Mouse (Mus musculus) neural tube, embryonic 14.5 days (tissue): ENCODE data around the gene Mrps5. TPM values are rescaled to one million over a fixed set of nuclear protein-coding genes. Genes with fewer than 3 reads are reported as not detected.
A peak's percentile ranks its signal among the peaks of the same experiment; 100 is the strongest.

ENCODE experiments used
- ATAC-seq: fragments of 200-750 bp; cut with Nextera tagmentation; 2 replicates; pipeline ENCODE4 v1.8.0; 2017; ENCODE audit warnings: low read depth, mild to moderate bottlenecking, moderate TSS enrichment, moderate library complexity
- H3K27ac ChIP-seq: fragments of 300-500 bp; sonication (generic); 2 replicates; pipeline ENCODE4 v1.5.1; 2014; ENCODE audit warnings: low read depth, mild to moderate bottlenecking, control low read depth, low read length, moderate library complexity, mixed read lengths
- H3K27me3 ChIP-seq: fragments of 300-500 bp; sonication (generic); 2 replicates; pipeline ENCODE4 v1.6.1; 2014; ENCODE audit warnings: low read length; ENCODE audit not compliant: control insufficient read depth, insufficient read depth
- H3K36me3 ChIP-seq: fragments of 300-500 bp; sonication (generic); 2 replicates; pipeline ENCODE4 v1.6.1; 2014; ENCODE audit warnings: low read length, mixed read lengths; ENCODE audit not compliant: control insufficient read depth, insufficient read depth
- H3K4me1 ChIP-seq: fragments of 300-500 bp; sonication (generic); 2 replicates; pipeline ENCODE4 v1.6.1; 2014; ENCODE audit warnings: low read length; ENCODE audit not compliant: control insufficient read depth, insufficient read depth
- H3K4me2 ChIP-seq: fragments of 300-500 bp; sonication (generic); 2 replicates; pipeline ENCODE4 v1.6.1; 2014; ENCODE audit warnings: mild to moderate bottlenecking, low read depth, low read length, control low read depth
- H3K4me3 ChIP-seq: fragments of 300-500 bp; sonication (generic); 2 replicates; pipeline ENCODE4 v1.5.1; 2014; ENCODE audit warnings: low read depth, low read length, control low read depth, mixed read lengths
- H3K9ac ChIP-seq: fragments of 300-500 bp; sonication (generic); replicated peaks from 2 replicates; pipeline ENCODE4 v1.6.1; 2014; ENCODE audit warnings: low read depth, mild to moderate bottlenecking, control low read depth, low read length, mixed read lengths
- H3K9me3 ChIP-seq: fragments of 300-500 bp; sonication (generic); 2 replicates; pipeline ENCODE4 v1.6.1; 2016; ENCODE audit warnings: low read length; ENCODE audit not compliant: control insufficient read depth
- WGBS: fragments of 180-500 bp; shearing (Covaris S2); extraction: QIAGEN DNeasy Blood & Tissue Kit; methylation state at CpG from one replicate; pipeline ENCODE4 v1.1.7; 2014; 5-methylcytosine and 5-hydroxymethylcytosine counted together
- polyA plus RNA-seq: library from polyadenylated mRNA; unstranded; fragments of >200 nt; fragmentation: Nextera tagmentation; extraction: Ambion mirVana; gene quantifications from 2 replicates; pipeline ENCODE4 v1.2.1, GENCODE M21; 2014

Mrps5 gene
- polyA plus RNA-seq, 1 experiment from 2014 or later = 141 TPM

GRCm38 (mm10) chr2:127652335-127652734 lies 65.3 kb downstream of the Mrps5 start:
- Histone ChIP-seq H3K9ac (no peak overlapping the region), H3K27me3 (peaks cover 16% of the 10 kb centered on the region), H3K4me1 (peaks cover 8% of the 10 kb centered on the region; the same call in 1 of the 2 replicates), H3K9me3 (no peaks in the 10 kb centered on the region), H3K27ac (no peak overlapping the region), H3K4me2 (no peak overlapping the region), H3K4me3 (no peak overlapping the region), H3K36me3 (no peaks in the 10 kb centered on the region)
- ATAC-seq = no peak

GRCm38 (mm10) chr2:127652805-127653204 lies 65.8 kb downstream of the Mrps5 start:
- no peak overlapping the region for H3K27ac ChIP-seq
- ATAC-seq = no peak
- no peak overlapping the region for H3K9ac ChIP-seq

GRCm38 (mm10) chr2:127654786-127655185 lies 67.8 kb downstream of the Mrps5 start:
- H3K9me3 ChIP-seq = no peaks in the 10 kb centered on the region
- H3K4me3 ChIP-seq = no peak overlapping the region
- no peaks in the 10 kb centered on the region for H3K36me3 ChIP-seq
- ATAC-seq = no peak
- WGBS = 45% methylated on average over 3 of the region's 3 CpGs
- H3K4me2 ChIP-seq = no peak overlapping the region
- H3K27ac ChIP-seq = no peak overlapping the region
- peaks cover 19% of the 10 kb centered on the region for H3K27me3 ChIP-seq
- no peak overlapping the region for H3K9ac ChIP-seq
- H3K4me1 ChIP-seq = peaks cover 8% of the 10 kb centered on the region; the same call in 1 of the 2 replicates

More at GRCm38 (mm10) chr2:127652805-127653204, 65.8 kb downstream of the Mrps5 start:
- 85% methylated on average over 2 of the region's 2 CpGs for WGBS
- Histone ChIP-seq H3K9me3 (no peaks in the 10 kb centered on the region), H3K4me1 (peaks cover 8% of the 10 kb centered on the region; the same call in 1 of the 2 replicates), H3K4me2 (no peak overlapping the region), H3K27me3 (peaks cover 19% of the 10 kb centered on the region), H3K36me3 (no peaks in the 10 kb centered on the region), H3K4me3 (no peak overlapping the region)

GRCm38 (mm10) chr2:127655419-127655818 lies 68.4 kb downstream of the Mrps5 start:
- Histone ChIP-seq H3K4me1 (peaks cover 8% of the 10 kb centered on the region; the same call in 1 of the 2 replicates), H3K36me3 (no peaks in the 10 kb centered on the region), H3K27me3 (peaks cover 19% of the 10 kb centered on the region), H3K9ac (no peak overlapping the region), H3K4me2 (peak overlapping the region; percentile 85), H3K27ac (no peak overlapping the region), H3K4me3 (no peak overlapping the region), H3K9me3 (no peaks in the 10 kb centered on the region)
- WGBS = 4% methylated on average over 9 of the region's 9 CpGs
- ATAC-seq = no peak

- Histone ChIP-seq H3K4me2 (peak within 1 kb of the TSS; percentile 85), H3K27ac (no peak within 1 kb of the TSS)
- no peak for ATAC-seq
These were observed 69.2 kb downstream of the Mrps5 start, which contains the start of gene Mal for GRCm38 (mm10) chr2:127656086-127656720. Mal (minus strand) TSS chr2:127656695.

More at GRCm38 (mm10) chr2:127656086-127656720, 69.2 kb downstream of the Mrps5 start, which contains the start of gene Mal:
- Histone ChIP-seq H3K4me3 (peak within 1 kb of the TSS; percentile 40), H3K9me3 (no peaks in the 10 kb centered on the region), H3K36me3 (no peaks in the 10 kb centered on the region), H3K27me3 (peaks cover 19% of the 10 kb centered on the region), H3K9ac (peak within 1 kb of the TSS; percentile 50), H3K4me1 (peaks cover 8% of the 10 kb centered on the region; the same call in 1 of the 2 replicates)
- under 1% methylated on average over 33 of the region's 43 CpGs for WGBS

Other genes with a start within 250 kb of the Mrps5 start
- not detected in 2 replicates for gene Astl, start 248.6 kb upstream of the Mrps5 start, polyA plus RNA-seq
- 0.35 and 0.81 TPM in 2 replicates for gene Adra2b, start 224.0 kb upstream of the Mrps5 start, polyA plus RNA-seq
- 0.12 and 0.17 TPM in 2 replicates for gene Gpat2, start 162.0 kb upstream of the Mrps5 start, polyA plus RNA-seq
- gene Fahd2a, start 142.7 kb upstream of the Mrps5 start, polyA plus RNA-seq = 31.9 and 40.6 TPM in 2 replicates
- gene Kcnip3, start 65.1 kb upstream of the Mrps5 start, polyA plus RNA-seq = 9.2 and 12.6 TPM in 2 replicates
- gene Prom2, start 45.8 kb upstream of the Mrps5 start, polyA plus RNA-seq = not detected in 2 replicates
- gene Zfp661, start 128 bp upstream of the Mrps5 start, polyA plus RNA-seq = 7.7 and 9.3 TPM in 2 replicates
- 0.90 and 8.3 TPM in 2 replicates for gene Mal, start 69.5 kb downstream of the Mrps5 start, polyA plus RNA-seq
- gene Mall, start 142.7 kb downstream of the Mrps5 start, polyA plus RNA-seq = 0.59 and 0.73 TPM in 2 replicates
- gene Nphp1, start 201.7 kb downstream of the Mrps5 start, polyA plus RNA-seq = 9.1 and 12.4 TPM in 2 replicates
- 44.4 and 61.5 TPM in 2 replicates for gene Mtln, start 205.3 kb downstream of the Mrps5 start, polyA plus RNA-seq
- 1.9 and 2.8 TPM in 2 replicates for gene Bub1, start 244.6 kb downstream of the Mrps5 start, polyA plus RNA-seq